Mouse (Mus musculus) liver, adult 2 months (tissue): ENCODE results near the gene Thrsp. TPM values are rescaled to one million over a fixed set of nuclear protein-coding genes. Genes with fewer than 3 reads are reported as not detected.

Experiments used
- DNase-seq: peaks from one replicate; pipeline ENCODE4 v3.0.0-alpha.2; 2011; ENCODE audit warnings: low read depth, low spot score; ENCODE audit errors: extremely low read depth
- H3K27ac ChIP-seq: fragments of 200-500 bp; replicated peaks from 2 replicates; pipeline ENCODE4 v1.5.1; 2012; ENCODE audit warnings: low read depth, mild to moderate bottlenecking, control low read depth, inconsistent platforms, low read length; ENCODE audit not compliant: insufficient read depth
- H3K27me3 ChIP-seq: fragments of 200-500 bp; 2 replicates; pipeline ENCODE4 v1.6.1; 2012; ENCODE audit warnings: mild to moderate bottlenecking, moderate library complexity, low read length, inconsistent platforms; ENCODE audit not compliant: control insufficient read depth, insufficient read depth
- H3K36me3 ChIP-seq: fragments of 200-500 bp; 2 replicates; pipeline ENCODE4 v1.6.1; 2012; ENCODE audit warnings: low read length, inconsistent platforms; ENCODE audit not compliant: control insufficient read depth, insufficient read depth
- H3K4me1 ChIP-seq: fragments of 200-500 bp; 2 replicates; pipeline ENCODE4 v1.6.1; 2011; ENCODE audit warnings: low read length; ENCODE audit not compliant: control insufficient read depth, insufficient read depth
- H3K4me3 ChIP-seq: fragments of 200-500 bp; 2 replicates; pipeline ENCODE4 v1.5.1; 2011; ENCODE audit warnings: low read depth, mild to moderate bottlenecking, control low read depth, low read length, moderate library complexity; ENCODE audit not compliant: insufficient read depth
- H3K79me2 ChIP-seq: fragments of 200-500 bp; 2 replicates; pipeline ENCODE4 v1.6.1; 2012; ENCODE audit warnings: inconsistent platforms, mild to moderate bottlenecking, low read length, moderate library complexity; ENCODE audit not compliant: control insufficient read depth, insufficient read depth
- H3K9ac ChIP-seq: fragments of 200-500 bp; 2 replicates; pipeline ENCODE4 v1.6.1; 2012; ENCODE audit warnings: low read depth, mild to moderate bottlenecking, control low read depth, inconsistent platforms, low read length
- CTCF ChIP-seq: fragments of 200-500 bp; IDR thresholded peaks from 2 replicates; pipeline ENCODE4 v1.5.1; 2011; ENCODE audit warnings: low read depth, low read length, control low read depth
- POLR2A ChIP-seq: fragments of 200-500 bp; IDR thresholded peaks from 2 replicates; pipeline ENCODE4 v1.6.1; 2011; ENCODE audit warnings: low read length, control low read depth; ENCODE audit not compliant: insufficient read depth; ENCODE audit errors: extremely low read depth
- WGBS: fragments of 180-500 bp; shearing (Covaris S2); methylation state at CpG from one replicate; pipeline ENCODE4 v1.1.7; 2018; 5-methylcytosine and 5-hydroxymethylcytosine counted together
- polyA plus RNA-seq: library from polyadenylated mRNA; depleted of rRNA; stranded (reverse); fragments of >200 nt; gene quantifications from 2 replicates; pipeline ENCODE4 v1.2.3, GENCODE M21; 2012
- total RNA-seq: library from RNA; depleted of rRNA; stranded (reverse); fragments of >200 nt; gene quantifications from 2 replicates; pipeline ENCODE4 v1.2.3, GENCODE M21; 2014

Gene Thrsp
- total and polyA plus RNA-seq, 2 experiments, result 275 to 1,156 TPM

- DNase-seq, result no peak
- no peaks in the 10 kb centered on the region for H3K27me3 ChIP-seq
- TF ChIP-seq POLR2A (no peak), CTCF (no peak)
- no peak overlapping the region for H3K9ac ChIP-seq
- H3K4me3 ChIP-seq, result no peak overlapping the region
- H3K36me3 ChIP-seq, result peaks cover 20% of the 10 kb centered on the region
- 86% methylated on average over 5 of the region's 5 CpGs for WGBS
- 0 out of 2 replicates have a peak overlapping the region, but pooled peaks have one; percentile 16 for H3K27ac ChIP-seq
- H3K79me2 ChIP-seq, result no peaks in the 10 kb centered on the region
- H3K4me1 ChIP-seq, result no peaks in the 10 kb centered on the region
These were observed 30.6 kb downstream of the Thrsp start for GRCm38 (mm10) chr7:97386806-97387370.

- Histone ChIP-seq H3K9ac (no peak overlapping the region), H3K79me2 (no peaks in the 10 kb centered on the region), H3K27ac (0 out of 2 replicates have a peak overlapping the region, but pooled peaks have one; percentile 16), H3K4me3 (no peak overlapping the region), H3K36me3 (peaks cover 16% of the 10 kb centered on the region; the same call in 1 of the 2 replicates), H3K27me3 (no peaks in the 10 kb centered on the region), H3K4me1 (no peaks in the 10 kb centered on the region)
- WGBS, result 92% methylated on average over 7 of the region's 7 CpGs
- DNase-seq, result no peak
- TF ChIP-seq CTCF (no peak), POLR2A (no peak)
These were observed 31.3 kb downstream of the Thrsp start for GRCm38 (mm10) chr7:97386106-97386805.

- no peaks in the 10 kb centered on the region for H3K27me3 ChIP-seq
- no peaks in the 10 kb centered on the region for H3K79me2 ChIP-seq
- WGBS, result 93% methylated on average over 10 of the region's 10 CpGs
- H3K9ac ChIP-seq, result no peak overlapping the region
- DNase-seq, result no peak
- no peaks in the 10 kb centered on the region for H3K4me1 ChIP-seq
- H3K27ac ChIP-seq, result no peak overlapping the region
- H3K36me3 ChIP-seq, result peaks cover 24% of the 10 kb centered on the region
- TF ChIP-seq CTCF, result no peak
- TF ChIP-seq POLR2A, result no peak
- H3K4me3 ChIP-seq, result no peak overlapping the region
These were observed 33.9 kb downstream of the Thrsp start for GRCm38 (mm10) chr7:97383496-97384132.

GRCm38 (mm10) chr7:97382661-97383060, 34.9 kb downstream of the Thrsp start:
- no peak overlapping the region for H3K27ac ChIP-seq
- no peak for TF ChIP-seq CTCF
- H3K4me1 ChIP-seq, result no peaks in the 10 kb centered on the region
- no peaks in the 10 kb centered on the region for H3K79me2 ChIP-seq
- no peak overlapping the region for H3K9ac ChIP-seq
- no peak for DNase-seq
- peaks cover 30% of the 10 kb centered on the region for H3K36me3 ChIP-seq
- no peaks in the 10 kb centered on the region for H3K27me3 ChIP-seq
- H3K4me3 ChIP-seq, result no peak overlapping the region
- WGBS, result 88% methylated on average over 8 of the region's 8 CpGs

- Histone ChIP-seq H3K27ac (no peak overlapping the region), H3K4me1 (no peaks in the 10 kb centered on the region), H3K9ac (no peak overlapping the region), H3K4me3 (no peak overlapping the region), H3K79me2 (no peaks in the 10 kb centered on the region), H3K36me3 (peaks cover 28% of the 10 kb centered on the region), H3K27me3 (no peaks in the 10 kb centered on the region)
- TF ChIP-seq CTCF, result no peak
- no peak for TF ChIP-seq POLR2A
- DNase-seq, result no peak
- 98% methylated on average over 5 of the region's 5 CpGs for WGBS
These were observed 36.9 kb downstream of the Thrsp start for GRCm38 (mm10) chr7:97380500-97381123.
